Mouse (Mus musculus) adipocyte (in vitro differentiated cells): Measurements from ENCODE around the gene Plod3.
"Not testable (repeated sequence)": the region's sequence is repeated elsewhere in the genome, so short reads cannot be mapped to it uniquely, and the experiment has no call there.

Source experiments
- DNase-seq: peaks from one replicate; pipeline ENCODE4 v3.0.0-alpha.2; 2016; ENCODE audit warnings: low spot score

Gene Plod3

DNA sequence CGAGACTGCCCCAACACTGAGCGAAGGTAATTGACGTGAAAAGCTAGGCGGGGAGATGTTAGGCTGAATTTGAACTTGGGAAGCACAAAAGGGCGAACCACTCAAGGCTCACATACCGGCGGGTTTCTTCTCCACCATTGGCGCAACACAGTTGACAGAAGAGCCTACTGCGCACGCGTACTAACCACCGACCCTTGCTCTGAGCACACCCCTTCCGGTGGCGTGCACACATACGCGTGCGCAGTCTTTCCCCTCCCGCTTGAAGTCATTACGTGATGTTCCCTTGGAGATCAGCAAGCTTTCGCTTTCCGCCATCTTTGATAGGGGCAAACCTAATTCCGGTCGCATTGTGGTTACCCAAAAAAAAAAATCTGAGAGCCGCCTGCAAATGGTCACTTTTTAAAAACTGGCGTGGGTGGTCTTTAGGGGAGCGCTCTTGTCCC is at the start of gene Plod3:
TSS of gene Plod3 (plus strand) at position 325 of the 443 bp plus-strand sequence.
- peak; percentile 100 for DNase-seq

DNA sequence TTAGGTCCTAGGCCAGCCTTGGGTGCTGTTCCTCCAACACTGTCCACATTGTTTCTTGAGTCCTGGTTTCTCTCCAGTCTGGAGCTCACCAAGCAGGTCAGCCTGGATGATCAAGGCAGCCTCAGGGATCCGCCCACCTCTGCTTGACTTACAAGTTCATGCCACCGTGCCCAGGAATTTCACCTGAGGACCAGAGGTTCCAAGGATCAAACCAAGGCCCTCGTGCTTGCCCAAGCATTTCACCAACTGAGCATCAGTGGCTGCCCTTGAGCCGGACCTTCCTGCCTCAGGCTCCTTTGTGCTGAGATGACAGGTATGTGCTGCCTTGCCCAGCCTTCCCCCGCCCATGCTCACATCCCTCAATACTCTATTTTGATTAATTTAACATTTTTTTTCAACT is 49.2 kb upstream of the Plod3 start:
- DNase-seq: no peak

DNA sequence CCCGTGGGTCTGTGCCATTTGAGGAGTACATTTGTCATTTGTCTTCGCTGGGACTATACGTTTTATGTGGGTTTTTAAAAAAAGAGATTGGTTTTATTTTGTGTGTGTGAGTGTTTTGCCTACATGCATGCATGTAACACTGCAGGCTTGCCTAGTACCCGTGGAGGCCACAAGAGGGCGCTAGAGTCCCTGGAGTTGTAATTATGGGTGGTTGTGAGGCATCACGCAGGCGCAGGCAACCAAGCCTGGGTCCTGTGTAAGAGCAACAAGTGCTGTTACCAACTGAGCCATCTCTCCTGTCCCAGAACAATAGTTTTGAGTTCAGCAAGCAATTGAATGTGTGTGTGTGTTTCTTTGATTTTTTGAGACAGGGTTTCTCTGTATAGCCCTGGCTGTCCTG is 47.5 kb upstream of the Plod3 start:
- DNase-seq: no peak

DNA sequence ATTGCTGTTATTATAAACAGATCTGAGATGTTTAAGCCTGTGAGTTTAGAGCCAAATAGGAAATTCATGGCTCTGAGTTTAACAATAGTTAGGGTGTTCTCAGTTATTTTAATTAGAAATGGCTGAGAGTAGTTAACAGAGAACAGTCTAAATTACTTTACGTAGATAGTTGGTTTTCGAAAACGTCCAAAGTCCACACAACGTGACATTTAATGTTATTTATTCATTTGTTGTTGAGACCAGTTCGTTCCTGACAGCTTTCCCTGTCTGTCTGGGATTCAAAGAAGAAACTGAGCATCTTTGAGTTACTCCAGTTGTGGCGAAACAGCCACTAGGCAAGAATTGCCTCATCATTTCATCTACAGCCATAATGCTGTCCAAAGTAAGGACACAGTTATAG is 46.8 kb upstream of the Plod3 start:
- DNase-seq: not testable (repeated sequence)

DNA sequence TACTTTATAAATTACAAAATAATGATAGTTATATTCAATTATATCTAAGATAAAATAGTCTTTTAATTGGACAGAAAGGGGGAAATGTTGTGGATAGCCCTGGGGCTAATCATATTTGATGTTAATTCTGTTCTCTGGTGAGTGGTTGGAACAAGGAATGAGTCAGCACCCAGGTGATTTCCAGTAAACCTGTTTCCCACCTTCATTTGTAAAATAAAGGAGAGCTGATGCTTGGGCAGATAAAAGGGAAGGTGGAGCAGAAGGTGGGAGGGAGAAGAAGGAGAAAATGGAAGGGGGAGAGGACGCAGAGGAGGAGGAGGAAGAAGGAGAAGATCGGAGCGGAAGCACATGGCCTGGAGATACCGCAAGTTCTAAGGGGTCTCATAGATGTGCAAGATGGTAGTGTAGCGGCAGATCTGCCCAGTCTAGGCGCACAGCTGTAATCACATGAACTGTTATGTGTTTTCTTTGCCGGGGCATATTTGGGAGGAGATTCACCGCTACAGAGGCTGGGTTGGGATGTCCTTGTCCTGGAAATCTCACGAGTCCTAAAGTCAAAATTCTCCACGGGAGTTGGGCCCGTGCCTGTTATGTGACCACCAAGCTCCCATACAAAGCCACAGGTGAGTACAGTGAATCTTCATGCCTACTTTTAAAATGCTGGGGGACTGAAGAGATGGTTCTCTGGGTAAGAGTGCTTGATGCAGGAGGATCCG is 45.8 kb upstream of the Plod3 start:
- DNase-seq: no peak

DNA sequence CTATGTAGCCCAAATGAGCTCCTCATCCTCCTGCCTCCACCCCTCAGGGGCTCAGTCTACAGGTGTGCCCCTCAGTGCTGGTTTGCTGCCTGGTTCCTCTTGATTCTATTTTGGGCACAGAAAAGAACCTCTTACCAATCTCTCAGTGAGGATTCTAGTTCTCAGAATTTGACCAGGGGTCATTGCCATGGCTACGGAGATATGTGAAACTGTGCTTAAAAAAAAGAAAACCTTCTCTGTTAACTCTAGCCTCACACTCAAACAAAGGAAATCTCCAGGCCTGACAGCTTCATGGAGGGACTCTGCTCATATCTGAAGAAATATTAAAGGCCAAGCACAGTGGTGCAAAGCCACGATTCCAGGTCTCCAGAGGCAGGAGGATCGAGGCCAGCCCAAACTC is 44.0 kb upstream of the Plod3 start:
- DNase-seq: peak; percentile 71

DNA sequence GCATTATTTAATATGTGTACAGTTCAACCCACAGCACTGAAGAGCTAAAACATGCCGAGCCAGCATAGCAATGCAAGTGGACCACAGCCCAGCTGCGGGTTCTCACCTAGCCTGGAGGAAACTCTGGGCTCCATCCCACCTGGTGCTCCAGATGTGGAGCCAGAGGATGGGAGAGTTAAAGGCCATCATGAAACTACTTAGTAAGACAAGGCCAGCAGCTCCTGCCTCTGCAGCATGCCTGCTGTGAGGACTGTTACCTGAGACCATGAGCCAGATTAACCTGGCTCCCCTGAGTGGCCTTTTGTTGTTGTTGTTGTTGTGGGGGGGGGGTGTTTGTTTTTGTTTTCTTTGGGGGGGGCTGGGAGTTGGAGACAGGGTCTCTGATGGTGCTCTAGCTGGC is 43.4 kb upstream of the Plod3 start:
- no peak for DNase-seq

DNA sequence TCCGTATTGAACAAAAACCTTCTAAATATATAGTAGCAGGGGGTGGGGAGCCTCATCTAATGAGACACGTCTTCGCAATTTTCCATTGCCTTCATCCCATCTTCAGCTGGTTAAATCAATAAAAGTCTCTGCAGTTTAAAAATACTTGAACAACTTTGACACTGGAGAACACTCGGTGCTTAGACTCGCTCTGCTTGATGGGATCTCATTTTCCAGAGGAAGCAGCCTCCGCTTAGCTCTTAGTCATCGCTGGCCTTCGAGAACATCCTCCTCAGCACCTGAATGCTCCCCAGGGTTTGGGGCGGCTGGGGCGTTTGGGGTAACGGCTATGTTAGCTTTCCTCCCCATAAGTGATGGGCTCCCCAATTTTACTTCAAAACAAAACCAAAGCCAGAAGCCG is 41.7 kb upstream of the Plod3 start:
- DNase-seq: no peak

DNA sequence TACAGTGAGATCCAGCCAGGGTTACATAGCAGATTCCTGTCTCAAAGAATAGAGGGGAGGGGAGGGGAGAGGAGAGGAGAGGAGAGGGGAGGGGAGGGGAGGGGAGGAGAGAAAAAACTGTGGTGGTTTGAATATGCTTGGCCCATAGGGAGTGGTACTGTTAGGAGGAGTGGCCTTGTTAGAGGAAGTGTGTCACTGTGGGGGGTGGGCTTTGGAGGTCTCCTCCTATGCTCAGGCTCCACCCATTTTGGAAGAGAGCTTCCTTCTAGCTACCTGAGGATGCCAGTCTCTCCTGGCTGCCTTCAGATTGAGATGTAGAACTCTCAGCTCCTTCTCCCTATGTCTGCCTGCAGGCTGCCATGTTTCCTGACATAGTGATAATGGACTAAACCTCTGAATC is 38.9 kb upstream of the Plod3 start:
- DNase-seq: no peak

DNA sequence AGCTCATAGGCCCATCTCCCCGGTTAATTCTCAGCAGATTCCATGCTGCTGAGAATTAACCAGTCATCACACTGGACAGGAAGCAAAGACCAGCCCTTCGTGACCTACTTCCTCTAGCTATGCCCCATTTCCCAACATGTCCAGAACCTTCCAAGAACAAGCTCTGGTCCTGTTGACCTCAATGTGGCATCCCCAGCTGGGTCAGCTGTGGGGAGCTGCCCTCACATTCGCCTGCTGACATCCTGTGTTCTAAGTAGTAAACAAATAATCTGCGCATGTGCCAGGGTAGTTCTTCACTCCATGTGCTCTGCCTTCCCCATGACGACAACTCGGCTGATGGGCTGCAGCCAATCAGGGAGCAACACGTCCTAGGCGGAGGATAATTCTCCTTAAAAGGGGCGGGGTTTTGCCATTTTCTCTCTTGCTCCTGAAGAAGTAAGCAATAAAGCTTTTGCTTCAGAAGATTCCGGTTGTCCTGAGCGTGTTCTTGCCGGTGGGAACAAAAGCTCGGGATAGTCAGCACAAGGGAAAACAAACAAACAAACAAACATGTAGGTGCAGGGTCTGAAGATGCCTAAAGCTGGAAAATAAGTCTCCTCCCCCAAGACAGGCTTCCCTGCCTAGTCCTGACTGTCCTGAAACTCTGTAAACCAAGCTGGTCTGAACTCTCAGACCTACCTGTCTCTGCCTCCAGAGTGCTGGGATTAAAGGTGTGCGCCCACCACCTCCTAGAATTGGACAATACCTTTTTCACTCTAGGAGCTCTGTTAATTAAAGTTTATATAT is 37.1 kb upstream of the Plod3 start:
- DNase-seq: not testable (repeated sequence)

DNA sequence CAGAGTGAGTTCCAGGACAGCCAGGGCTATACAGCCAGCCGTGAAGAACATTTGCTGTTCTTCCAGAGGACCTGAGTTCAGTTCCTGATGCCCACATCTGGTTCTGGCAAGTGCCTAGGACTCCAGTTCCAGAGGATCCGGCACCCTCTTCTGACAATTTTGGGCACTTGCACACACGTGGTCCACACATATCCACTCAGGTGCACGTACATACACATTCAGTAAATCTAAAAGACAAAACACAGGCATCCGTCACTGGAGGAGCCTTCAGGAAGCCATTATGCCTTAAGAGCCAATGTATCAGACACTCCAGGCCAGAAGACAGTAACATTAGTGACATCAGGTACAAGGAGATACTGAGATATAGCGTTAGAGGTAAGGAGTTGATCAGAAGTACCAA is 36.3 kb upstream of the Plod3 start:
- DNase-seq: no peak

DNA sequence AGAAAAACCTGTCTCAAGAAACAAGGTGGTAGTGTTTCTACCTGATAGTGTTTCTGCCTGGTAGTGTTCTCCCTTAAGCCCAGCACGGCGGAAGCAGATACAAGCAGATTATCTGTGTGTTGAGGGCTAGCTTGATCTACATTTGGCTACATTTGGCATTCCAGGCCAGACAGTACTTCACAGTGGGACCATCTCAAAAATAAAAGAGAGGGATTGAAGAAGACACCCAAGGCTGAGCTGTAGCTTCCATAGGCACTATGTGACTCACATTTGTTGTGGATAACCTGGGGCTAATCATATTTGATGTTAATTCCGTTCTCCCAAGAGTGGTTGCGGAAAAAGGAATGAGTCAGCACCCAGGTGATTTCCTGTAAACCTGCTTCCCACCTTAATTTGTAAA is 34.7 kb upstream of the Plod3 start:
- DNase-seq: no peak

DNA sequence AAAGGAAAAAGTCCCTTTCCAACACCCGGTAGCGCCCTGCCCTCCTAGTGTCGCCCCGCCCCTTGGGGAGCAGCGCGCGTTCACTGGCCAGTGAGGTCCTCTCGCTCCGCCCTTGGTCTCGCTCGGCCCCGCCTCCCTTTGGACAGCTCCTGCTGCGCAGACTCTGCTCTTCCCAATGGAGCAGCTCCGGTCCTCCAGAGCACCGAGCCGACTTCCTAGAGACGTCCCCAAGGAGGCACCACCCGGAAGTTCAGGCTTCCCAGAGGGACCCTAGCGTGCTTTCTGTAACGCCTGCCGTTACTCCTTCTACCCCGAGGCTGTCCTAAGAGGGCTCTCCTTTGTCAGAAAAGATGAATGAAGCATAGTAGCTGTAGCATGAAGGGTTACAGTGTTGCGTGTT is 33.8 kb upstream of the Plod3 start, which contains the start of gene Fis1:
TSS of gene Fis1 (plus strand) at position 261 of the 400 bp plus-strand sequence.
- peak; percentile 100 for DNase-seq

DNA sequence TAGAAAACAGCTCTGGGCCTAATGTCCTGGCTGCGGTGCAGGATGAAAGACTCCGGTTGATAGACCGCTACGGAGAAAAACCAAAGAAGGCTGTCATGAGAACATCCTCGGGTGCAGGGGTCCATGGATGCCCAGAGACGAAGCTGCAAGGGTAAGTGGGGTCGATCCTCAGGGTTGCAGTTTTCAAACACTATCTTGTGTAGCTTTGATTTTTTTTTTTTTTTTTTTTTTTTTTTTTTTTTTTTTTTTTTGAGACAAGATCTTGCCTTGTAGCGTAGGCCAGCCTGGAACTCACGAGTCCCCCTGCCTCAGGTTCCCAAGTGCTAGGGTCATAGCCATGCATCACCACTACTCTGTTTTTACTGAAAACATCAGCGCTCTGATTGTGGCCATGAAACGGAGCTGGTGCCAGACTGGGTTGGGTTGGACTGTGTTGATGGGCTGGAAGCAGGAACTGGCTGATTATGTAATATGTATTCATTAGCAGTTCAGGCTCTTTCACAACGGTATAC is 33.3 kb upstream of the Plod3 start:
- peak; percentile 89 for DNase-seq

DNA sequence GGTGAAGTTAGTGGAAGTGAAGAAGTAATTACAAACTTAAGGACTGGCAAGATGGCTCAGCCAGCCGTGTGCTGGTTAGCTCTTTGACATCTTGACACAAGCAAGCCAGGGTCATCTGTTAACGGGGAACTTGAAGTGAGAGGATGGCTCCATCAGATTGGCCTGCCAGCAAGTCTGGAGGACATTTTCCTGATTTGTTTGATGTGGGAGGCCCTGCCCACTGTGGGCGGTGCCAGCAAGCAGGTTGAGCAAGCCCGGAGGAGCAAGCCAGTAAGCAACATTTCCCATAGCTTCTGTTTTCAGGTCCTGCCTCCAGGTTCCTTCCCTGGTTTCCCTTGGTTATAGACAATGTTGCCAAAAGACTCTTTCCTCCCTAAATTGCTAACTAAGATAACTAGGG is 31.2 kb upstream of the Plod3 start:
- no peak for DNase-seq

DNA sequence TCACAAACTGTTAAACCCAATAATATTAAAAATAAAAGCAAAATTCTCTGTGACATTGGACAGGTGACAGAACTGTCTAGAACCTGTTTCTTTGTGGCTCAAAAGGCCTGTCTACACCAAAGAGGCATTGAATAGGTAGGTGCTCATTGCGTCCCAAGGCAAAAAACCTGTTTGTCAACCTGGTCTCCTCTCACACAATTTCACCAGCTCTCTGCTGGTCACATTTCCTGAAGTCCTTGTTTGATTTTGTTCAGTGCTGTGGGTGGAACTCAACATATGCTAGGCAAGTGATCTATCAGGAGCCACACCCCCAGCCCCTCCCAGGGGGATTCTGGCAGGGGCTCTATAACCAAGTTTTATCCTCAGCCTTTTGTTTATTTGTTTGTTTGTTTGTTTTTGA is 29.6 kb upstream of the Plod3 start:
- no peak for DNase-seq

DNA sequence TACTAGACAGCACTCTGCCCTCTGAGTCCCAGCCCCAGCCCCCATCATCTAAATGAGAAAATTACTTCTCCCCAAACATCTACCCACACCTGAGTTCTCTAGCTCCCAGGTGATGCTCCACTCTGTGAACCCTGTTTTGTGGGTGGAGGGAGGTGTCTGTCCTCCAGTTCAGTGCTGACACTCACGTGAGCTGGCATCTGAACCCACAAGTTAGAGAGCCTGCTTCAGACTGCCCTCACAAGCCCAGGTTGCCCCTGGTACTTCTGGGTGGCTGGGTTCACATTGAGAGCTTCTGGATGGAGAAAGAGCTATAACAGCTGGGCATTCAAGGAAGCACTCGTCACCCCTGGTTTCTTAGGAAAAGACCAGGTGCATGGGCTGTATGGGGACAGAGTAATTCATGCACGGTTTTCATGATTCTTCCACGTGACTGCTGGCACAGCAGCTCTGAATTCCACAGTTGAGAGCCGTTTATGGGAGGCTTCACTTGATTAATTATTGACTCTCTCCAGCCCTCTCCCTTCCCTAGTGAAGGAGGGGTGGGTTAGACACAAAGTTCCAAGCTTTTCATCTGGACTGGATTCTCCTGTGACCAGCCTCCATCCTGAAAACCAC is 27.7 kb upstream of the Plod3 start:
- no peak for DNase-seq

DNA sequence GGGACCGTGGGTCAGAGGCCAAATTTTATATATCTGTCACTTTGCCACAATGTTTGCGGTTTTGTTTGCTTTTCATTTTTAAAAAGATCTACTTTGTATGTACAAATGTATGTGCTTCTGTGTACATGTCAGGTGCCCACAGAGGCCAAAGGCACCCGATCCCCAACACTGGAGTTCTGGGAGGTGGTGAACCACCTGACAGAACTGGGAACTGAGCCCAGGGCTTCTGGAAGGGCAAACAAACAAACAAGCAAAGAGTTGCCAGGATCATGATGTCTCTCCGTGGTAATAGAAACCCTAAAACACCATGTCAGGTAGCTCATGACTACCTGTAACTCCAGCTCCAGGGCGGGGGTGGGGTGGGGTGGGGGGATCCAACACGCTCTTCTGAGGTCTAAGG is 26.8 kb upstream of the Plod3 start:
- DNase-seq: peak; percentile 51

DNA sequence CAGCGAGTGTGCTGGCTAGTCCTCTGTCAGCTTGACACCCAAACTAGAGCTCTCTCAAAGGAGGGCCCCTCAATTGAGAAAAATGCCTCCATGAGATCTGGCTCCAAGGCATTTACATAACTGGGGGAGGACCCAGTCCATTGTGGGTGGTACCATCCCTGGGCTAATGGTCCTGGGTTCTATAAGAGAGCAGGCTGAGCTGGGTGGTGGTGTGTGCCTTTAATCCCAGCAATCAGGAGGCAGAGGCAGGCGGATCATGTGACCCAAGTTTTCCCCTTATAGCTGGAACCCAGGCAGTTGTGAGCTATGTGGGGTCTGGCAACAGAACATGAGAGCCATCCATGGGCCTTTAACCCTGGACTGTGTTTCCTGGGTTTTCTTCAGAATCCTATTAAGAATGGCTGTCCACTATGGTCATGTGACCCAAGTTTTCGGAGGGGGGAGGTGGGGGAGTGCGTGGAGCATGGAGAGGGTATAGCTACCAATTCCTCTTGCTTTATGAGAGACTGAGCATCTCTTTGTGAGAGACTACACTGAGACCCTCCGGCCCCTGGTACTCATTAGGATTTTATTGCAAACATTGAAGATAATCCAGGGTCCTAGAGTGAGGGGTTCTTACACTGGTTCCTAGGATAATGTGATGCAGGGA is 25.4 kb upstream of the Plod3 start:
- no peak for DNase-seq

DNA sequence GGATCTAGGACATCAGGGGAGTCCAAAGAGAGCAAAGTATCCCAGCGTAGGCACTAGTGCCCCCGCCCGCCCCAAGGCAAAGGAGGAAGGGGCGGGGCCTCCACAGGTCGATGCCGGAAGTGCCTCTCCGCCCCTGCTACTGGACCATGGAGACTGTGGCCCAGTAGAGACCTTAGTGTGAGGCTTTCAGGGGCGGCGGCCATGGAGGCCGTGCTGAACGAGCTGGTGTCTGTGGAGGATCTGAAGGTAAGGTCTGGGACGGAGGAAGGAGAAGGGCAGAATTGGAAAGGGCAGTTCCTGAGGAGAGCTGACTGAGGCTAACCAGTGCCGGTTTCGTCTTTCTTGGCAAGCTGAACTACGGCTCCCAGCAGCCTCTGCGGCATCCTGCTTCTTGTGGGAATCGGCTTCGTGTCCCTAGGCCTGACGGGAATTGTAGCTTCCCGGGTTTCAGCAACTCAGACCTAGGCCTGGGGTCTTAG is 24.8 kb upstream of the Plod3 start:
- DNase-seq: peak; percentile 97

DNA sequence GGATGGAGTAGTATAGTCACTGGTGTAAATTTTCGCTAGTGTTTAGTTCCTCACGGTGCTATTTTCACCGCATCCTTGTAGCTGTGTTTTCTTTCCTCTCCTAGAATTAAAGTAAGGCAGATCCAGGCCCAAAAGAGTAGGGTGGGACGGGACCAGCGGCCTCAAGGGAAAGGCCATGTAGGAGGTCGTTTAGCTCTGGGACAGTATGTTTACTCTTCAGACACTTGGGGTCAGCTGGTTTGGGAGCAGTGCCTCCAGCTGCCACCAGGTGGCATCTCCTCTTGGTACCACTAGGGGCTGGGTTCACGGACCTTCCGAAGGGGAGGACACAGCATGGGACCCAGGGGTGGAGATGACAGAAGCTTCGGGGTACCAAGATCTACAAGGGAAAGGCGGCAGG is 24.3 kb upstream of the Plod3 start:
- peak; percentile 91 for DNase-seq

DNA sequence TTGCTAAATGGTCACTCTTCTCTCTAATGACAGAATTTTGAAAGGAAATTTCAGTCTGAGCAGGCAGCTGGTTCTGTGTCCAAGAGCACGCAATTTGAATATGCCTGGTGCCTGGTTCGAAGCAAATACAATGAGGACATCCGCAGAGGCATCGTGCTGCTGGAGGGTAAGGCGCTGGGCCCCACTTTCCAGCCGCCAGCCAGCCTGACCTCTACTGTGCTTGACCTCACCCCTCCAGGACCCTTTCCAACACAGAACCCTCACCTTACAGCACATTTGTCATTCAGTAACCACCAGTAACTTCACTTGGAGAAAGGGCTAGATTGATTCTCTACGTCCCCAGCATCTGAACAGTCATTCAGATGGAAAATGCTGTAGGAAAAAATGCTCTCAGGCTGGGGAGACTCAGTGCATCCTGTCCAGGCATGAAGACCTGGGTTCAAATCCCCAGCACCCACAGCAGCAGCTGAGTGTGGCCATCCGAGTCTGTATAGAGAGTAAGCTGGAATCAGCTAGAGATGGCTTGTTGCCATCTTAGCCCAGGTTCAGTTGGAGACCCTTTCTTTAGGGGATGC is 23.8 kb upstream of the Plod3 start:
- no peak for DNase-seq
